Mouse (Mus musculus): ENCODE measurements around the gene Tnfrsf19. TPM values are rescaled to one million over a fixed set of nuclear protein-coding genes. Genes with fewer than 3 reads are reported as not detected.

Gene Tnfrsf19
- total RNA-seq, 1 experiment from 2014 or later: not detected

DNA sequence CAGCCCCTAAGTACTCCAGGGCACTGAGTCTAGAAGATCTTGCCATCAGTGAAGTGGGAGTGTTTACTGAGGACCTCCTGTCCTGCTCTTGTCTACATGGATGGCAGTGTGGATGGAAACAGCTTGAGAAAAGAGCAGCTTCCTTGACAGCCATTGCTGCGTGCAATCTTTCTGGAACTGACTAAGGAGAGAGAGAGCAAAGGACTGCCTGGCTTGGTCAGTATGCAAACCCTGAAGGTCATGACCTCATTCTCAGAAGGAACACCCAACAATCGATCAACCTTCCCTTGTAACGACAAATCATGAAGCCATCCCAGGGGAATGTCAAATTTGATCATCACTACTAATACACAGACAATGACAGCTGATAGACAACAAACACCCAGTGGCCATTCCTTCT lies 70.1 kb downstream of the Tnfrsf19 start:
- no peak for ATAC-seq (replicated peaks; ENCODE audit: low read depth, poor library complexity, severe bottlenecking)

- ATAC-seq (replicated peaks; ENCODE audit: low read depth, poor library complexity, severe bottlenecking): no peak
Observed at GRCm38 (mm10) chr14:60975736-60976135, 70.6 kb downstream of the Tnfrsf19 start.

GRCm38 (mm10) chr14:60970961-60971360 lies 75.3 kb downstream of the Tnfrsf19 start:
- ATAC-seq (replicated peaks; ENCODE audit: low read depth, poor library complexity, severe bottlenecking): no peak

DNA sequence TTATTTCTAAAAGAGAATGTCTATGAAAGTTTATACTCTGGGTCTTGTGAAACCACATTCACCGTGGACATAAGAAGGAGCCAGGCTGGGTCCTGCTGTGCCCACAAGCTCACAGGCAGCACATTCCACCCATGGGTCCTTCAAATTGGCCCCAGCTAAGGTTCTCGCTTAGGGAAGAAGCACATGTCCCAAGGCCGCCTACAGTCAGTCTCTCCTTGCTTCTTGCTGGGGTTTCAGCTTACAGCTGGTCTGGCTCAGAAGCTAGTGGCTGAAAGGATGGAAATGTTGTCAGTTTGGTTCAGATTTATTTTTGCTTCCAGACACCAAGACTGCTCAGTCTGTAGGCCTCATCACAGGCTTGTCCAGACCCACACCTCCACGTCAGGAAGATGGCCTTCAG lies 80.2 kb downstream of the Tnfrsf19 start:
- no peak for ATAC-seq (replicated peaks; ENCODE audit: low read depth, poor library complexity, severe bottlenecking)

- ATAC-seq (replicated peaks; ENCODE audit: low read depth, poor library complexity, severe bottlenecking): no peak
Observed at GRCm38 (mm10) chr14:60964016-60964810, 82.1 kb downstream of the Tnfrsf19 start.

DNA sequence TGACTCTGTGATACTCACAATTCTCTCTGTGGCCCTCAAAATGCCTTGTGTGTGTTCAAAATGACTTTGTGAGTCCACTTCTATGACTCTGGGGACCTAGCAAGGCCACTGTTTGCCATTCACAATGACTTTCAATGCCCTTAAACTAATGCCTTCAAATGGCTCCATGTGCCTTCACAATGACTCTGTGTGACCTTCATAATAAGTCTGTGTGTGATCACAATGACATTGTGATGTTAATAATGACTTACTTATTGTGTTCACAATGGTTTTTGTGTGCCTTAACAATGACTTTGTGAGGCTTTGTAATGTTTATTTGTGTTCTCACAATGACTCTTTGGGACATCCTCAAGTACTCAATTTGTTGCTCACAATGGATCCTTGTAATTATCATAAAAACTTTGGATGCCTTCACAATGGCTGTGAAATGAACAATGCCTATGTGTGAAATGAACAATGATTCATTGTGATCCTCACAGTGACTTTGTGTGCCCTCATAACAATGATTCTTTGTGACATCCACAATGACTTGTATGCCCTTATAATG lies 88.6 kb downstream of the Tnfrsf19 start:
- ATAC-seq (replicated peaks; ENCODE audit: low read depth, poor library complexity, severe bottlenecking): no peak

GRCm38 (mm10) chr14:60937481-60938039 lies 108.7 kb downstream of the Tnfrsf19 start:
- ATAC-seq (replicated peaks; ENCODE audit: low read depth, poor library complexity, severe bottlenecking): no peak

DNA sequence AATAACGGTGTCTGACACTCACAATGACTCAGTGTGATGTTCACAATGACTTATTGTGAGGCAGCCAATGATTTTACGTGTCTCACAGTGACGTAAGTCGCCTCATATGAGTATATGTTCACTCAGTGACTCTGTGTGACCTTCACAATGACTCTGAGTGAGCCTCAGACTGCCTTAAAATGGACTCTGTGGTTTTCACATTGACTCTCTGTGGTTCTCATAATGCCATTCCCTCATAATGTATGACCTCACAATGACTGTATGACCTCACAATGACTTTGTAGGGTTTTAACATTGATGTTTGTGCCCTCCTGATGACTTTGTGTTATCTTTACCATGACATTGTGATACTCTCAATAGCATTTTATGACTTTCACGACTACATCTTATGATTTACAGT lies 110.6 kb downstream of the Tnfrsf19 start:
- ATAC-seq (replicated peaks; ENCODE audit: low read depth, poor library complexity, severe bottlenecking): no peak

DNA sequence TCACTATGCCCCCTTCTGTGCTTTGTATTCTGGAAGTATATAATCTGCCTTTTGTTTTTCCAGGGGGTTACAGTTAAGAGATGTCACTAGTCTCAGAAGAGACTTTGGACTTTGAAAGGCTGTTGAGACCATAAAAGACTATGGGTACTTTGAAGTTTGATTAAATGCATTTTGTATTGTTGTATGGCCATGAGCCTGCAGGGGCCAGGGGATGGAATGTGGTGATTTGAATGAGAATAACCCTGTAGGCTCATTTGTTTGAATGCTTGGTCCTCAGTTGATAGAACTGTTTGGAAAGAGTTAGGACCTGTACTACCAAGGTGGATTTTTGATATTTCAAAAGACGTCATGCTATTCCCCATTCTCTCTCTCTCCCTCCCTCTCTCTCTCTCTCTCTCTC lies 120.3 kb downstream of the Tnfrsf19 start:
- ATAC-seq (replicated peaks; ENCODE audit: low read depth, poor library complexity, severe bottlenecking): no peak

GRCm38 (mm10) chr14:60916661-60917060 lies 129.6 kb downstream of the Tnfrsf19 start:
- no peak for ATAC-seq (replicated peaks; ENCODE audit: low read depth, poor library complexity, severe bottlenecking)

Other genes starting within 250 kb of the Tnfrsf19 start
- 27.4 and 33.3 TPM in 2 replicates for gene Sacs, start 92.0 kb upstream of the Tnfrsf19 start, total RNA-seq (2017)
- 0.14 TPM in 1 of 2 replicates, not detected in the other for gene Sgcg, start 212.0 kb upstream of the Tnfrsf19 start, total RNA-seq (2017)